Mouse (Mus musculus): ENCODE data around the gene Stfa1. TPM values are rescaled to one million over a fixed set of nuclear protein-coding genes. Genes with fewer than 3 reads are reported as not detected.
"Not testable (repeated sequence)": the region's sequence is repeated elsewhere in the genome, so short reads cannot be mapped to it uniquely, and the experiment has no call there.

Stfa1 gene
- total RNA-seq (2021) = not detected in 2 replicates
- long read RNA-seq, experiment 1 = 0 reads
- long read RNA-seq, experiment 2, partial matches to known transcripts = 0 of 1 reads
- long read RNA-seq, experiment 2, other reads (novel, unspliced or antisense) = 0 of 1 reads

GRCm38 (mm10) chr16:36276796-36277195, at the start of gene Stfa1:
Gene Stfa1, plus strand, starts transcription at chr16:36276951.
- not testable (repeated sequence) for DNase-seq

GRCm38 (mm10) chr16:36260585-36260984, 16.2 kb upstream of the Stfa1 start:
- DNase-seq = not testable (repeated sequence)

GRCm38 (mm10) chr16:36289140-36289539, 12.4 kb downstream of the Stfa1 start:
- DNase-seq = no peak

GRCm38 (mm10) chr16:36307631-36308030, 30.9 kb downstream of the Stfa1 start:
- no peak for DNase-seq

- DNase-seq = not testable (repeated sequence)
Observed at GRCm38 (mm10) chr16:36316111-36316510, 39.4 kb downstream of the Stfa1 start.

GRCm38 (mm10) chr16:36319286-36319685, 42.5 kb downstream of the Stfa1 start:
- no peak for DNase-seq

- DNase-seq = no peak
Observed at GRCm38 (mm10) chr16:36334232-36334631, 57.5 kb downstream of the Stfa1 start, which contains the start of gene BC117090. Gene BC117090, minus strand, starts transcription at chr16:36334332.

Other genes starting within 250 kb of the Stfa1 start
- gene Wdr5b, start 235.8 kb upstream of the Stfa1 start, total RNA-seq (2021) = 3.6 and 5.1 TPM in 2 replicates
- 206 and 210 TPM in 2 replicates for gene Fam162a, start 205.4 kb upstream of the Stfa1 start, total RNA-seq (2021)
- 50.9 and 54.6 TPM in 2 replicates for gene Ccdc58, start 205.3 kb upstream of the Stfa1 start, total RNA-seq (2021)
- gene Csta1, start 145.7 kb upstream of the Stfa1 start, total RNA-seq (2021) = not detected in 2 replicates
- not detected in 2 replicates for gene Stfa2l1, start 120.1 kb upstream of the Stfa1 start, total RNA-seq (2021)
- 1.0 TPM in 1 of 2 replicates, not detected in the other for gene Gm5483, start 92.7 kb upstream of the Stfa1 start, total RNA-seq (2021)
- gene Gm5416, start 66.5 kb upstream of the Stfa1 start, total RNA-seq (2021) = not detected in 2 replicates
- gene 2010005H15Rik, start 55.5 kb upstream of the Stfa1 start, total RNA-seq (2021) = not detected in 2 replicates
- gene BC117090, start 57.4 kb downstream of the Stfa1 start, total RNA-seq (2021) = not detected in 2 replicates
- 1.5 TPM in 1 of 2 replicates, not detected in the other for gene BC100530, start 90.8 kb downstream of the Stfa1 start, total RNA-seq (2021)
- 0.94 TPM in 1 of 2 replicates, not detected in the other for gene Stfa2, start 131.5 kb downstream of the Stfa1 start, total RNA-seq (2021)
- not detected in 2 replicates for gene Stfa3, start 178.4 kb downstream of the Stfa1 start, total RNA-seq (2021)